Mouse (Mus musculus) ES-Bruce4 (cell line): ENCODE results near the gene Rprd2.

Experiments used
- CTCF ChIP-seq: IDR thresholded peaks from one replicate; pipeline ENCODE4 v1.8.1; 2011; ENCODE audit warnings: low read depth, low read length
- EP300 ChIP-seq: IDR thresholded peaks from 2 replicates; pipeline ENCODE4 v1.6.1; 2011; ENCODE audit warnings: low read depth, low read length; ENCODE audit not compliant: insufficient read depth
- POLR2A ChIP-seq: IDR thresholded peaks from one replicate; pipeline ENCODE4 v1.8.1; 2011; ENCODE audit warnings: low read length; ENCODE audit not compliant: insufficient read depth

GRCm38 (mm10) chr3:95803851-95804250 lies 14.8 kb downstream of the Rprd2 start:
- TF ChIP-seq POLR2A = no peak
- no peak for TF ChIP-seq CTCF
- TF ChIP-seq EP300 = no peak
